Mouse (Mus musculus) hindbrain, embryonic 13.5 days (tissue): ENCODE data around the gene Ankrd44. TPM values are rescaled to one million over a fixed set of nuclear protein-coding genes. Genes with fewer than 3 reads are reported as not detected.
A peak's percentile ranks its signal among the peaks of the same experiment; 100 is the strongest.

Source experiments
- ATAC-seq: fragments of 200-750 bp; cut with Nextera tagmentation; 2 replicates; pipeline ENCODE4 v1.8.0; 2017; ENCODE audit warnings: moderate TSS enrichment; ENCODE audit not compliant: low FRiP score
- H3K27ac ChIP-seq: fragments of 300-500 bp; sonication (generic); 2 replicates; pipeline ENCODE4 v1.5.1; 2015; ENCODE audit warnings: inconsistent platforms, mild to moderate bottlenecking, moderate library complexity
- H3K27me3 ChIP-seq: fragments of 300-500 bp; sonication (generic); 2 replicates; pipeline ENCODE4 v1.6.1; 2015; ENCODE audit warnings: mild to moderate bottlenecking, inconsistent platforms
- H3K36me3 ChIP-seq: fragments of 300-500 bp; sonication (generic); 2 replicates; pipeline ENCODE4 v1.6.1; 2015; ENCODE audit warnings: mild to moderate bottlenecking, inconsistent platforms
- H3K4me1 ChIP-seq: fragments of 300-500 bp; sonication (generic); replicated peaks from 2 replicates; pipeline ENCODE4 v1.6.1; 2015; ENCODE audit warnings: inconsistent platforms
- H3K4me2 ChIP-seq: fragments of 300-500 bp; sonication (generic); 2 replicates; pipeline ENCODE4 v1.6.1; 2015; ENCODE audit warnings: inconsistent platforms, mild to moderate bottlenecking, moderate library complexity
- H3K4me3 ChIP-seq: fragments of 300-500 bp; sonication (generic); 2 replicates; pipeline ENCODE4 v1.5.1; 2015; ENCODE audit warnings: mild to moderate bottlenecking, inconsistent platforms
- H3K9ac ChIP-seq: fragments of 300-500 bp; sonication (generic); 2 replicates; pipeline ENCODE4 v1.6.1; 2015; ENCODE audit warnings: mild to moderate bottlenecking, inconsistent platforms
- H3K9me3 ChIP-seq: fragments of 300-500 bp; sonication (generic); 2 replicates; pipeline ENCODE4 v1.6.1; 2016; ENCODE audit warnings: inconsistent platforms
- WGBS: fragments of 180-500 bp; shearing (Covaris S2); methylation state at CpG from one replicate; pipeline ENCODE4 v1.1.7; 2015; 5-methylcytosine and 5-hydroxymethylcytosine counted together
- polyA plus RNA-seq: library from polyadenylated mRNA; unstranded; fragments of >200 nt; fragmentation: Nextera tagmentation; extraction: Ambion mirVana; gene quantifications from 2 replicates; pipeline ENCODE4 v1.2.1, GENCODE M21; 2015

Gene Ankrd44
- polyA plus RNA-seq, 1 experiment from 2014 or later, result 20.9 TPM

GRCm38 (mm10) chr1:54933646-54934045, 7.5 kb upstream of the Ankrd44 start:
- 90% methylated on average over 5 of the region's 5 CpGs for WGBS
- Histone ChIP-seq H3K4me3 (no peak overlapping the region), H3K4me2 (no peak overlapping the region), H3K4me1 (no peaks in the 10 kb centered on the region), H3K9me3 (no peaks in the 10 kb centered on the region), H3K36me3 (no peaks in the 10 kb centered on the region), H3K9ac (no peak overlapping the region), H3K27me3 (no peaks in the 10 kb centered on the region), H3K27ac (no peak overlapping the region)
- ATAC-seq, result no peak

- no peaks in the 10 kb centered on the region for H3K4me1 ChIP-seq
- no peaks in the 10 kb centered on the region for H3K9me3 ChIP-seq
- H3K27me3 ChIP-seq, result no peaks in the 10 kb centered on the region
- no peak overlapping the region for H3K9ac ChIP-seq
- H3K4me2 ChIP-seq, result no peak overlapping the region
- H3K27ac ChIP-seq, result no peak overlapping the region
- no peak overlapping the region for H3K4me3 ChIP-seq
- H3K36me3 ChIP-seq, result no peaks in the 10 kb centered on the region
- 100% methylated on average over 1 of the region's 1 CpGs for WGBS
- ATAC-seq, result no peak
Measured at GRCm38 (mm10) chr1:54932456-54933115, 6.4 kb upstream of the Ankrd44 start.

GRCm38 (mm10) chr1:54931231-54931630, 5.0 kb upstream of the Ankrd44 start:
- Histone ChIP-seq H3K9ac (no peak overlapping the region), H3K9me3 (no peaks in the 10 kb centered on the region), H3K36me3 (no peaks in the 10 kb centered on the region), H3K4me1 (no peaks in the 10 kb centered on the region), H3K4me2 (no peak overlapping the region), H3K27ac (no peak overlapping the region), H3K27me3 (no peaks in the 10 kb centered on the region), H3K4me3 (no peak overlapping the region)
- no peak for ATAC-seq
- WGBS, result 81% methylated on average over 5 of the region's 5 CpGs

- Histone ChIP-seq H3K9ac (no peak overlapping the region), H3K36me3 (no peaks in the 10 kb centered on the region), H3K9me3 (no peaks in the 10 kb centered on the region), H3K4me1 (no peaks in the 10 kb centered on the region), H3K4me2 (no peak overlapping the region), H3K4me3 (no peak overlapping the region), H3K27me3 (no peaks in the 10 kb centered on the region), H3K27ac (no peak overlapping the region)
- no peak for ATAC-seq
- 73% methylated on average over 8 of the region's 8 CpGs for WGBS
Measured at GRCm38 (mm10) chr1:54930670-54931200, 4.5 kb upstream of the Ankrd44 start.

- ATAC-seq, result no peak; the same call in 1 of the 2 replicates
- Histone ChIP-seq H3K9ac (peak overlapping the region; percentile 91), H3K4me2 (peak overlapping the region; percentile 72), H3K4me1 (peaks cover 28% of the 10 kb centered on the region), H3K27me3 (no peaks in the 10 kb centered on the region), H3K4me3 (peak overlapping the region; percentile 77), H3K9me3 (no peaks in the 10 kb centered on the region), H3K36me3 (no peaks in the 10 kb centered on the region), H3K27ac (peak overlapping the region; percentile 92)
- WGBS, result under 1% methylated on average over 30 of the region's 30 CpGs
Measured at GRCm38 (mm10) chr1:54925451-54925934, 694 bp downstream of the Ankrd44 start.

GRCm38 (mm10) chr1:54924760-54925159, 1.4 kb downstream of the Ankrd44 start:
- H3K36me3 ChIP-seq, result no peaks in the 10 kb centered on the region
- H3K4me1 ChIP-seq, result peaks cover 28% of the 10 kb centered on the region
- H3K9me3 ChIP-seq, result no peaks in the 10 kb centered on the region
- H3K27ac ChIP-seq, result no peak overlapping the region
- no peak for ATAC-seq
- no peaks in the 10 kb centered on the region for H3K27me3 ChIP-seq
- H3K4me3 ChIP-seq, result peak overlapping the region; percentile 77
- 66% methylated on average over 7 of the region's 7 CpGs for WGBS
- H3K4me2 ChIP-seq, result peak overlapping the region; percentile 72
- peak overlapping the region; percentile 91 for H3K9ac ChIP-seq

- no peaks in the 10 kb centered on the region for H3K27me3 ChIP-seq
- no peak overlapping the region for H3K9ac ChIP-seq
- peaks cover 28% of the 10 kb centered on the region for H3K4me1 ChIP-seq
- H3K4me3 ChIP-seq, result peak overlapping the region; percentile 77
- no peak for ATAC-seq
- H3K36me3 ChIP-seq, result no peaks in the 10 kb centered on the region
- no peaks in the 10 kb centered on the region for H3K9me3 ChIP-seq
- H3K27ac ChIP-seq, result no peak overlapping the region
- 88% methylated on average over 4 of the region's 4 CpGs for whole genome bisulfite sequencing
- peak overlapping the region; percentile 72 for H3K4me2 ChIP-seq
Measured at GRCm38 (mm10) chr1:54924309-54924685, 1.9 kb downstream of the Ankrd44 start.

GRCm38 (mm10) chr1:54923366-54924308, 2.5 kb downstream of the Ankrd44 start:
- Histone ChIP-seq H3K27ac (no peak overlapping the region), H3K9me3 (no peaks in the 10 kb centered on the region), H3K9ac (no peak overlapping the region), H3K36me3 (no peaks in the 10 kb centered on the region), H3K4me2 (peak overlapping the region; percentile 72; the same call in 1 of the 2 replicates), H3K4me3 (no peak overlapping the region), H3K4me1 (peaks cover 28% of the 10 kb centered on the region), H3K27me3 (no peaks in the 10 kb centered on the region)
- ATAC-seq, result no peak
- 88% methylated on average over 6 of the region's 6 CpGs for WGBS

- Histone ChIP-seq H3K36me3 (no peaks in the 10 kb centered on the region), H3K9me3 (no peaks in the 10 kb centered on the region), H3K9ac (no peak overlapping the region), H3K4me3 (no peak overlapping the region), H3K4me2 (no peak overlapping the region), H3K27me3 (no peaks in the 10 kb centered on the region), H3K27ac (no peak overlapping the region), H3K4me1 (peaks cover 28% of the 10 kb centered on the region)
- ATAC-seq, result no peak
- 82% methylated on average over 8 of the region's 8 CpGs for WGBS
Measured at GRCm38 (mm10) chr1:54922707-54923106, 3.5 kb downstream of the Ankrd44 start.

- no peak for ATAC-seq
Measured at GRCm38 (mm10) chr1:54922025-54922574, 4.1 kb downstream of the Ankrd44 start.

GRCm38 (mm10) chr1:54920132-54920531, 6.1 kb downstream of the Ankrd44 start:
- WGBS, result 95% methylated on average over 4 of the region's 4 CpGs
- Histone ChIP-seq H3K4me3 (no peak overlapping the region), H3K9me3 (no peaks in the 10 kb centered on the region), H3K36me3 (no peaks in the 10 kb centered on the region), H3K4me1 (peaks cover 27% of the 10 kb centered on the region), H3K27me3 (no peaks in the 10 kb centered on the region), H3K27ac (no peak overlapping the region), H3K9ac (no peak overlapping the region), H3K4me2 (no peak overlapping the region)
- ATAC-seq, result no peak

More at GRCm38 (mm10) chr1:54922025-54922574, 4.1 kb downstream of the Ankrd44 start:
- no peaks in the 10 kb centered on the region for H3K36me3 ChIP-seq
- no peak overlapping the region for H3K4me3 ChIP-seq
- H3K9ac ChIP-seq, result no peak overlapping the region
- no peaks in the 10 kb centered on the region for H3K9me3 ChIP-seq
- WGBS, result 88% methylated on average over 12 of the region's 12 CpGs
- H3K4me2 ChIP-seq, result no peak overlapping the region
- H3K27ac ChIP-seq, result no peak overlapping the region
- no peaks in the 10 kb centered on the region for H3K27me3 ChIP-seq
- H3K4me1 ChIP-seq, result peaks cover 28% of the 10 kb centered on the region

GRCm38 (mm10) chr1:54916456-54916855, 9.7 kb downstream of the Ankrd44 start:
- ATAC-seq, result no peak
- Histone ChIP-seq H3K27ac (no peak overlapping the region), H3K4me3 (no peak overlapping the region), H3K9ac (no peak overlapping the region), H3K4me2 (no peak overlapping the region), H3K4me1 (peaks cover 11% of the 10 kb centered on the region), H3K9me3 (no peaks in the 10 kb centered on the region), H3K36me3 (no peaks in the 10 kb centered on the region), H3K27me3 (no peaks in the 10 kb centered on the region)
- 91% methylated on average over 4 of the region's 4 CpGs for WGBS
